Mouse (Mus musculus): Measurements from ENCODE around the gene Tbx3. TPM values are rescaled to one million over a fixed set of nuclear protein-coding genes. Genes with fewer than 3 reads are reported as not detected.
A peak's percentile ranks its signal among the peaks of the same experiment; 100 is the strongest.

Tbx3 gene
- polyA plus RNA-seq, 1 experiment from 2014 or later: 22.6 TPM

DNA sequence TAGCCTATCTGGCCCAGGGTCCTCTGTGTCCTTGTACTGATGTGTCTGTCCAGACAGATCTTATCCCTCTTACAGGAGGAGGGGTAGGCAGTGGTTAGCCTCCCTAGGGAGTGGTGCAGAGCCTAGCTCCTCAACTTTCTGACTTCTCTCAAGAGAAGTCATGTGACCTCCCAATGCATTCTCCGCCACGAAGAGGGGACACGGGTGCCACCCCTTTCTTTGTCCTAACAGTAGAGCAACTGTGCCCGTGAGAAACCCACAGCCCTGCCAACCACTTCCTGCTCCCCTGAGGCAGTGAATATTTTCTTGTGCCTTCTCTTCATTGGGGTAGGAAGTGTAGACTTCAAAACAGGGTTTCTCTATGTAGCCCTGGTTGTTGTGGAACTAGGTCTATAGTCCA, 36.9 kb upstream of the Tbx3 start:
- no peaks in the 10 kb centered on the region for H3K36me3 ChIP-seq (ENCODE audit: control insufficient read depth, insufficient read depth, low read length)
- no peaks in the 10 kb centered on the region for H3K27me3 ChIP-seq (replicated peaks; ENCODE audit: control insufficient read depth, insufficient read depth, low read length)
- no peak overlapping the region for H3K9ac ChIP-seq (ENCODE audit: low read depth, low read length)
- no peak overlapping the region for H3K4me3 ChIP-seq (ENCODE audit: low read depth, low read length)
- H3K4me2 ChIP-seq (ENCODE audit: low read depth, low read length): no peak overlapping the region
- H3K4me1 ChIP-seq (ENCODE audit: control insufficient read depth, insufficient read depth, low read length): no peaks in the 10 kb centered on the region
- DNase-seq (ENCODE audit: low spot score) (no peak), ATAC-seq (ENCODE audit: low read depth) (no peak)
- H3K27ac ChIP-seq (replicated peaks; ENCODE audit: low read depth, low read length): no peak overlapping the region
- 85% methylated on average over 4 of the region's 4 CpGs for WGBS
- H3K9me3 ChIP-seq (ENCODE audit: control insufficient read depth, low read length): no peaks in the 10 kb centered on the region

DNA sequence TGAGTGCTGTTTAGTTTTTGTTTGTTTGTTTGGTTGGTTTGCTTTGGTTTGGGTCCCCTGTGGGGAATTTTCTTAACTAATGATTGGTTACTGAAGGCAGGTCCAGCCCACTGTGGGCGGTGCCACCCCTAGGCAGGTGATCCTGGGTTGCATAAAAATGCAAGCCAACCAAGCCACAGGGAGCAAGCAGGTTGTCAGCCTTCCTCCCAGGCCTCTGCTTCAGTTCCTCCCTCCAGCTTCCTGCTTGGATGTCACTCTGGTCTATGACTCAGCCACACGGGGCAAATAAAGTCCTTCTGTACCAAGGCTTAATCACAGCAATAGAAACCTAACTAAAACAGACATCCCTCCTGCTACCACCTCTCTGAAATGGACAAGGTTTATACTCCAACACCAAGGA, 35.6 kb upstream of the Tbx3 start:
- Histone ChIP-seq H3K4me2 (ENCODE audit: low read depth, low read length) (no peak overlapping the region), H3K4me1 (ENCODE audit: control insufficient read depth, insufficient read depth, low read length) (no peaks in the 10 kb centered on the region), H3K9me3 (ENCODE audit: control insufficient read depth, low read length) (no peaks in the 10 kb centered on the region), H3K27ac (replicated peaks; ENCODE audit: low read depth, low read length) (no peak overlapping the region), H3K36me3 (ENCODE audit: control insufficient read depth, insufficient read depth, low read length) (no peaks in the 10 kb centered on the region), H3K9ac (ENCODE audit: low read depth, low read length) (no peak overlapping the region), H3K27me3 (replicated peaks; ENCODE audit: control insufficient read depth, insufficient read depth, low read length) (no peaks in the 10 kb centered on the region), H3K4me3 (ENCODE audit: low read depth, low read length) (no peak overlapping the region)
- ATAC-seq (ENCODE audit: low read depth) (no peak), DNase-seq (ENCODE audit: low spot score) (no peak)
- 73% methylated on average over 2 of the region's 2 CpGs for WGBS

DNA sequence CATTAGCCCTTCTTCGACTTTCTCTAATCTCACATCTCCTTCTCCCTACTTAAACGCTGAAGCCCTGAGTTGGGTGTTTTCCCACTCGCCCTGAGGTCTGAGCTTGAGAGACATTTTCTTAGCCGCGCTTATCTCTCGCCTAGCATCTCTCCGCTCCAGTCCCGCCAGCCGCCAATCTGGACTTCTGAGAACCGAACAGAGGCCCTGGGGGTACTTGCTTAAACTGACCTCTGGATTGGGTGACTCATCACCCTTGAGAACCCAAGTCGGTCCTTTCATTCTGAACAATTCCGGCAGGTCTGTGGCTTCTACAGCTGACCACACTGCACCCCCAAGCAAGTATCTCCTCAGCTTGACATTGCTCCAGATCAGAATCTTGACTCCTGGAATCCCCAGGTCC, 32.2 kb upstream of the Tbx3 start:
- H3K36me3 ChIP-seq (ENCODE audit: control insufficient read depth, insufficient read depth, low read length): no peaks in the 10 kb centered on the region
- no peak overlapping the region for H3K27ac ChIP-seq (replicated peaks; ENCODE audit: low read depth, low read length)
- no peak for DNase-seq (ENCODE audit: low spot score)
- ATAC-seq (ENCODE audit: low read depth): no peak
- WGBS: 64% methylated on average over 12 of the region's 12 CpGs
- no peak overlapping the region for H3K4me2 ChIP-seq (ENCODE audit: low read depth, low read length)
- H3K9ac ChIP-seq (ENCODE audit: low read depth, low read length): no peak overlapping the region
- no peaks in the 10 kb centered on the region for H3K9me3 ChIP-seq (ENCODE audit: control insufficient read depth, low read length)
- H3K4me1 ChIP-seq (ENCODE audit: control insufficient read depth, insufficient read depth, low read length): no peaks in the 10 kb centered on the region
- peaks cover 6% of the 10 kb centered on the region for H3K27me3 ChIP-seq (replicated peaks; ENCODE audit: control insufficient read depth, insufficient read depth, low read length)
- no peak overlapping the region for H3K4me3 ChIP-seq (ENCODE audit: low read depth, low read length)

DNA sequence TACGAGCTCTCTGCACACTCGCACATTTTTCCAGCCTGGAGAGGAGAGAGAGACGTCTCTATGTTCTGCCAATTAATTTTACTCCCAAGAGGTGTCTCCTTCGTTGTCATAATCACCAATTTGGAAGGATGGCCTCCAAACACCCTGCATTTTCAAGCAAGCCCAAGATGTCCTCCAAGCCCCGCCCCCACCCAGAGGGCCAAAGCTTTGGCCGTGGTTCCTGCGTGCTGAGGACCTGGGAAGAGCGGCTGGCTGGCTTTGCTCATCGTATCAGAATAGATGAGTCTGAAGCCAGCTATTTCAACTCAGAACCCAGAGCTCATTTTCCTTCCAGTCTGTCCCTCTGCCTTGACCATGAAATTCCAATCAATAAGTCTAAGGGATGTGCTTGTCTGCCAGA, 29.4 kb upstream of the Tbx3 start:
- Histone ChIP-seq H3K9me3 (ENCODE audit: control insufficient read depth, low read length) (no peaks in the 10 kb centered on the region), H3K27me3 (replicated peaks; ENCODE audit: control insufficient read depth, insufficient read depth, low read length) (peaks cover 7% of the 10 kb centered on the region), H3K36me3 (ENCODE audit: control insufficient read depth, insufficient read depth, low read length) (no peaks in the 10 kb centered on the region), H3K4me3 (ENCODE audit: low read depth, low read length) (no peak overlapping the region), H3K27ac (replicated peaks; ENCODE audit: low read depth, low read length) (no peak overlapping the region), H3K9ac (ENCODE audit: low read depth, low read length) (no peak overlapping the region), H3K4me2 (ENCODE audit: low read depth, low read length) (no peak overlapping the region), H3K4me1 (ENCODE audit: control insufficient read depth, insufficient read depth, low read length) (0 out of 2 replicates have a peak, but pooled peaks cover 4% of the 10 kb centered on the region)
- no peak for DNase-seq (ENCODE audit: low spot score)
- WGBS: 61% methylated on average over 9 of the region's 9 CpGs
- ATAC-seq (ENCODE audit: low read depth): no peak

DNA sequence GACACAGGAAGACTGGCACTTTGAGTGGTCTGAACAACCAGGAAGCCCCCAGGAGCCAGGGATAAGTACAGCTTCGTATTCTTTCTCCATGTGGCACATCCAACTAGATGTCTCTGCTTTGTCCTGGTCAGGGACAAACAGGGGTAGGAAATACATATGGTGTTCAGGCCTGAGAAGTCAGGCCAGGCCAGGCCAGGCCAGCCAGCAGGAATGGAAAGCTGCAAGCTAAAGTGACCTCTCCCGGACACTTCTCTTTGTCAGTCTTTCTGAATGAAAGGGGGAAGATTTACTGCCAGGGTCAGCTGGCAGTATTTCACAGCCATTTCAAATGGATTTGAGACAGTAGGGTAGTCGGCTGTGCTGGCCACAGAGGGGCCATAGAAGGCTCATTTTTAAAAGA, 28.8 kb upstream of the Tbx3 start:
- Histone ChIP-seq H3K9ac (ENCODE audit: low read depth, low read length) (no peak overlapping the region), H3K9me3 (ENCODE audit: control insufficient read depth, low read length) (no peaks in the 10 kb centered on the region), H3K27ac (replicated peaks; ENCODE audit: low read depth, low read length) (no peak overlapping the region), H3K36me3 (ENCODE audit: control insufficient read depth, insufficient read depth, low read length) (no peaks in the 10 kb centered on the region), H3K4me2 (ENCODE audit: low read depth, low read length) (no peak overlapping the region), H3K27me3 (replicated peaks; ENCODE audit: control insufficient read depth, insufficient read depth, low read length) (peaks cover 7% of the 10 kb centered on the region), H3K4me1 (ENCODE audit: control insufficient read depth, insufficient read depth, low read length) (peaks cover 4% of the 10 kb centered on the region; the same call in 1 of the 2 replicates), H3K4me3 (ENCODE audit: low read depth, low read length) (no peak overlapping the region)
- WGBS: 32% methylated on average over 3 of the region's 3 CpGs
- ATAC-seq (ENCODE audit: low read depth): no peak
- DNase-seq (ENCODE audit: low spot score): no peak

DNA sequence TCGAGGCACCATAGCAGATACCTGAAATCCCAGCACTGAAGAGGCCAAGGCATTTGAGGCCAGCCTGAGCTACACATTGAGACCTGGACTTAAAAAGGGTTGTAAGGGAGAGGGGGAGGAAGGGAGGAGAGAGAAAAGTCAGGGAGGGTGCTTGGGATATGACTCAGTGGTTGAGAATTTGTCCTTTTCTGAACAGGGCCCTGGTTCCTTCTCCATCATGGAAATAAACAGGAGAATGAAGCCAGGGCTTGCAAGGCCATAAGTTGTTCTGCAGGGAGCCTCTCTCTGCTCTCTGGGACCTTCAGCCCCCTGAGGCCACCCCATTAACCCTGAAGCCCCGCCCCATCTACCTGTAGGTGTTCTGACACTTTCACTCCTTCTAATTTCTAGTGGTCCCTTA, 23.5 kb upstream of the Tbx3 start:
- H3K27me3 ChIP-seq (replicated peaks; ENCODE audit: control insufficient read depth, insufficient read depth, low read length): peaks cover 14% of the 10 kb centered on the region
- 58% methylated on average over 2 of the region's 2 CpGs for WGBS
- ATAC-seq (ENCODE audit: low read depth): no peak
- no peak overlapping the region for H3K27ac ChIP-seq (replicated peaks; ENCODE audit: low read depth, low read length)
- no peaks in the 10 kb centered on the region for H3K36me3 ChIP-seq (ENCODE audit: control insufficient read depth, insufficient read depth, low read length)
- H3K4me2 ChIP-seq (ENCODE audit: low read depth, low read length): no peak overlapping the region
- no peaks in the 10 kb centered on the region for H3K9me3 ChIP-seq (ENCODE audit: control insufficient read depth, low read length)
- peaks cover 8% of the 10 kb centered on the region; the same call in 1 of the 2 replicates for H3K4me1 ChIP-seq (ENCODE audit: control insufficient read depth, insufficient read depth, low read length)
- H3K9ac ChIP-seq (ENCODE audit: low read depth, low read length): no peak overlapping the region
- H3K4me3 ChIP-seq (ENCODE audit: low read depth, low read length): no peak overlapping the region
- no peak for DNase-seq (ENCODE audit: low spot score)

DNA sequence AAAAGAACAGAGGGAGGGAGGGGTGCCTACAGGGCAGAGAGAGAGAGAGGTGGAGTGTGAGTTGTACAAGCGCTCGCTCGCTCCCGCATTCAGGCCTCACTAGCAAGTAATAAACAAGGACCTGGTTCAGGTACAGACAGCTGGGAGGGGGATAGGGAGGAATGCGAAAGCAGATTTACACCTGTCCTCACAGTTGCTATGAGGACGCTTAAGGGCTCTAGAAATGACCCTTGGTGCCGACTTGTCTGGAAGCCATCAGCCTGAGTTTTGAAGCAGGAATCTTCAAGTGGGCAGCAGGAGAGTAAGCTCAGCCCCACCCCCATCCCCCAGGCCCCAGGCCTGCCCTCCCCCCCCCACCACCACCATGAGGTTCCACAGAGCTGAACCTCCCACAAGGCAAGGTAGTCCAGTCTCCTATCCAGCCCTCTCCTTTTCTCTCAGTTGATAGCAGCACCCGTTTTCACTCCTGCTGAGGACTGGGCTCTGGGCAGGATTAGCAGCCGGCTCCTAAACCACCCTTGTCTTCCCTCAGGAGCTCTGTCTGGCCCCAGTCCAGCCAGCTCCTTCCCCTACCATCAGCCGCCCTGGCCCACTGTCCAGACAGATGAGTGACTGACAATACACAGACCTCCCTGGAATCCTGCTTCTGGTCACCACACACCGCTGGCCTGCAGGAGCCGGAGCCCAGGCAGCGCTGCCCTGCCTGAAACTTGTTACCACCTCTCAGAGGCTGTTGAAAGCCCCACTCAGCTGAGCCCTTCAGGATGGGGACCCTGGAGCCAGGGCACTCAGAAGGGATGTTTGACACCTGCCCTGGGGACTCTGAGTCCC, 19.1 kb upstream of the Tbx3 start:
- H3K27ac ChIP-seq (replicated peaks; ENCODE audit: low read depth, low read length): no peak overlapping the region
- ATAC-seq (ENCODE audit: low read depth): no peak
- H3K4me2 ChIP-seq (ENCODE audit: low read depth, low read length): no peak overlapping the region
- peaks cover 4% of the 10 kb centered on the region; the same call in 1 of the 2 replicates for H3K4me1 ChIP-seq (ENCODE audit: control insufficient read depth, insufficient read depth, low read length)
- no peak for DNase-seq (ENCODE audit: low spot score)
- H3K4me3 ChIP-seq (ENCODE audit: low read depth, low read length): no peak overlapping the region
- no peaks in the 10 kb centered on the region for H3K36me3 ChIP-seq (ENCODE audit: control insufficient read depth, insufficient read depth, low read length)
- peaks cover 22% of the 10 kb centered on the region; the same call in 1 of the 2 replicates for H3K27me3 ChIP-seq (replicated peaks; ENCODE audit: control insufficient read depth, insufficient read depth, low read length)
- 33% methylated on average over 13 of the region's 13 CpGs for WGBS
- H3K9ac ChIP-seq (ENCODE audit: low read depth, low read length): no peak overlapping the region
- H3K9me3 ChIP-seq (ENCODE audit: control insufficient read depth, low read length): no peaks in the 10 kb centered on the region

DNA sequence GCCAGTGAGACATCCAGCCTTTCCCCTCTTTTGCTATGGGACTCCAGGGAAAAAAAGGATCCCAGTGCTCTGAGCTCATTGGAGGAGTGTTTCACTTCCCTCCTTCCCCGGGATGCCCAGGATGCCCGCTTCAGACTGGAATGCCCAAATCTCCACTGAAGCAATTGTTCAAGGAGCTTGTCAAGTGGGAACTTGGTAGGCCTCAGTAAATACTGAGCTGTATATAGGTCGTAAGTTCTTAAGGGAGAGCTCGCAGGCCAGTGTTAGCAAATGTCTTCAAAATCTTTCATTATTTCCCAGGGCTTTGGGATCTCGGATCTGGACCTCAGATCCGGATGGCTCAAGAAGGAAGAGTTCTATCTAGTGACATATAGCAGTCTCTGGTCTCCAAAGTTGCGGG, 14.1 kb upstream of the Tbx3 start:
- DNase-seq (ENCODE audit: low spot score) (no peak), ATAC-seq (ENCODE audit: low read depth) (no peak)
- Histone ChIP-seq H3K4me3 (ENCODE audit: low read depth, low read length) (no peak overlapping the region), H3K9me3 (ENCODE audit: control insufficient read depth, low read length) (no peaks in the 10 kb centered on the region), H3K9ac (ENCODE audit: low read depth, low read length) (no peak overlapping the region), H3K4me1 (ENCODE audit: control insufficient read depth, insufficient read depth, low read length) (peaks cover 8% of the 10 kb centered on the region; the same call in 1 of the 2 replicates), H3K4me2 (ENCODE audit: low read depth, low read length) (no peak overlapping the region), H3K27me3 (replicated peaks; ENCODE audit: control insufficient read depth, insufficient read depth, low read length) (peaks cover 68% of the 10 kb centered on the region), H3K27ac (replicated peaks; ENCODE audit: low read depth, low read length) (no peak overlapping the region), H3K36me3 (ENCODE audit: control insufficient read depth, insufficient read depth, low read length) (no peaks in the 10 kb centered on the region)
- WGBS: 28% methylated on average over 7 of the region's 7 CpGs

DNA sequence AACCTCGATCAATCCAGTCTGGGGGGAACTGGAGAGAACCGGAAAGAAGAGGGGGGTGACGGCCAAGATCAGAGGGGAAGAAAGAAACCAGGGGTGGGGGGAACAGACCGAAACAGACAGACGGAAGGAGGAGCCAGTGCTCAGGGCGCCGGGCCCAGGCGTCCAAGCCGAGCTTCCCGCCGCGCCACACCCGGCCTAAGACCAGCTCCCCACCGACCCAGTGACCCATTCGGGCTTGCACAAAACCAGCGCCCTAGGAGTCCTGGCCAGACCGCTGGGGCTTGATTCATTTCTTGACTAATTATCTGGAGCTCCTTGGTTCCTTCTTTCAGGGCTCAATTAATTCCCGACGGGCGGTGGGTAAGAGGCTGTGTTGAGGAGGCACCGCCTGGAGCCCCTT, 13.6 kb upstream of the Tbx3 start:
- ATAC-seq (ENCODE audit: low read depth) (peak; percentile 60; the same call in 1 of the 2 replicates), DNase-seq (ENCODE audit: low spot score) (no peak)
- WGBS: 13% methylated on average over 18 of the region's 21 CpGs
- Histone ChIP-seq H3K9ac (ENCODE audit: low read depth, low read length) (no peak overlapping the region), H3K36me3 (ENCODE audit: control insufficient read depth, insufficient read depth, low read length) (no peaks in the 10 kb centered on the region), H3K9me3 (ENCODE audit: control insufficient read depth, low read length) (no peaks in the 10 kb centered on the region), H3K4me2 (ENCODE audit: low read depth, low read length) (peak overlapping the region; percentile 24), H3K27ac (replicated peaks; ENCODE audit: low read depth, low read length) (no peak overlapping the region), H3K27me3 (replicated peaks; ENCODE audit: control insufficient read depth, insufficient read depth, low read length) (peaks cover 68% of the 10 kb centered on the region), H3K4me1 (ENCODE audit: control insufficient read depth, insufficient read depth, low read length) (peaks cover 4% of the 10 kb centered on the region; the same call in 1 of the 2 replicates), H3K4me3 (ENCODE audit: low read depth, low read length) (no peak overlapping the region)
